ENCODE assay signal across 28 mouse cellular contexts in the genomic region with DNA sequence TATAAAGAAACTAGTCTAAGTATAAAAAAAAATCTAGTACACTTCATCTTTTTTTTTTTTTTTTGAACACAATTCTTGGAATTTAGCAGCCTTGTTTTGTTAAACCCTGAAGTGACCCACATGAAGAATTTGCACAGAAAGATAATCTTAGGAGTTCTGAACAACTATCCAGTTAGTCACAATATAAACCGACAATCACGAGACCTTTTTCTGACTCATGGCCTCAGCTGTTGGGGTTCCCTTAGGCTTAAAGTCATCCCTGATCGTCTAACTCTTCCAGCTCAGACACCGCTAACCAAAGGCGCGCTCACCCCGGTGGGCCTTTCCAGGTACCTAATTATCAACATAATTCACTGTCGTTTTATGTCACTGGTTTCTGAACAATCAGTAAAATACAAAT. TPM values are rescaled to one million over a fixed set of nuclear protein-coding genes. Genes with fewer than 3 reads are reported as not detected.
DNase-seq lines count a peak whose midpoint lies in the region; TF ChIP-seq lines count a peak whose summit lies in the region.
"Had no signal": no experiment of that assay in that cellular context is flagged by ENCODE, and none has a peak within 500 bp of the region (broad histone marks: within the 10 kb centered on the region; RNA-seq: fewer than 3 reads in every experiment).

No protein-coding gene starts in this region.

- no peak overlapping the region for H3K4me3 ChIP-seq in C2C12 (ENCODE audit: insufficient read depth, poor library complexity, severe bottlenecking)
- no peak overlapping the region for H3K4me3 ChIP-seq in ES-Bruce4 (ENCODE audit: low read depth, low read length)
- H3K4me3 ChIP-seq in hindbrain, embryonic 10.5 days = no peak overlapping the region
- H3K4me3 ChIP-seq: embryonic facial prominence, embryonic 12.5 days; embryonic facial prominence, embryonic 15.5 days; heart, embryonic 12.5 days; heart, embryonic 15.5 days had no signal

- no peak for TF ChIP-seq POLR2A in ES-Bruce4 (IDR thresholded peaks at IDR 0.05; ENCODE audit: insufficient read depth, low read length)

- H3K36me3 ChIP-seq in C2C12 (ENCODE audit: control insufficient read depth, insufficient read depth) = no peaks in the 10 kb centered on the region
- peaks cover 5% of the 10 kb centered on the region; the same call in 1 of the 2 replicates for H3K36me3 ChIP-seq in ES-Bruce4 (ENCODE audit: control insufficient read depth, insufficient read depth, low read length, poor library complexity, severe bottlenecking)
- H3K36me3 ChIP-seq in hindbrain, embryonic 10.5 days = no peaks in the 10 kb centered on the region
- H3K36me3 ChIP-seq: embryonic facial prominence, embryonic 12.5 days; embryonic facial prominence, embryonic 15.5 days; G1E had no signal

- no peaks in the 10 kb centered on the region for H3K79me2 ChIP-seq in C2C12 (ENCODE audit: control insufficient read depth, insufficient read depth)

- no peak for TF ChIP-seq CTCF in C2C12 (IDR thresholded peaks at IDR 0.05; ENCODE audit: control insufficient read depth, insufficient read depth, insufficient read length)
- TF ChIP-seq CTCF in ES-Bruce4 (IDR thresholded peaks at IDR 0.05; ENCODE audit: low read depth, low read length) = no peak

- no peaks in the 10 kb centered on the region for H3K79me3 ChIP-seq in C2C12 (ENCODE audit: low read depth)

- H3K9ac ChIP-seq in ES-Bruce4 (ENCODE audit: low read depth, poor library complexity, severe bottlenecking) = peak overlapping the region; percentile 64
- H3K9ac ChIP-seq: embryonic facial prominence, embryonic 12.5 days; embryonic facial prominence, embryonic 15.5 days; forebrain, postnatal 0 days; heart, embryonic 12.5 days; heart, embryonic 15.5 days; hindbrain, embryonic 14.5 days had no signal

- peaks cover 31% of the 10 kb centered on the region for H3K9me3 ChIP-seq in ES-Bruce4 (replicated peaks; ENCODE audit: control insufficient read depth, insufficient read depth, low read length, poor library complexity, severe bottlenecking)
- H3K9me3 ChIP-seq in hindbrain, embryonic 10.5 days = 0 out of 2 replicates have a peak, but pooled peaks cover 3% of the 10 kb centered on the region
- H3K9me3 ChIP-seq: embryonic facial prominence, embryonic 12.5 days; embryonic facial prominence, embryonic 15.5 days; G1E; heart, embryonic 15.5 days had no signal

- DNase-seq in R1 (ENCODE audit: low read depth, low spot score) = peak; percentile 39
- no peak for DNase-seq in hindbrain, embryonic 10.5 days (ENCODE audit: low spot score)
- no peak for DNase-seq in thymus, adult 18-20 months
- no peak for DNase-seq in liver
- DNase-seq: adrenal gland, postnatal 10 days; cerebellum, adult 11 months; cerebellum, adult 2 months; cerebellum, adult 9-11 months; cerebellum, postnatal 25 days; forebrain, postnatal 0 days; gastrocnemius, postnatal 25 days; heart, adult 18-20 months; heart, postnatal 10 days; heart, postnatal 36 days; kidney, adult 18-20 months had no signal

- H3ac ChIP-seq in C2C12 (ENCODE audit: control insufficient read depth, insufficient read length, low read depth) = no peak overlapping the region

- H3K4me1 ChIP-seq in ES-Bruce4 (ENCODE audit: control insufficient read depth, insufficient read depth, low read length) = no peaks in the 10 kb centered on the region
- peaks cover 19% of the 10 kb centered on the region for H3K4me1 ChIP-seq in hindbrain, embryonic 10.5 days (replicated peaks)

- H3K27ac ChIP-seq in ES-Bruce4 (ENCODE audit: insufficient read depth, low read length) = peak overlapping the region; percentile 95
- no peak overlapping the region for H3K27ac ChIP-seq in hindbrain, embryonic 10.5 days
- H3K27ac ChIP-seq: embryonic facial prominence, embryonic 12.5 days; embryonic facial prominence, embryonic 15.5 days; heart, embryonic 15.5 days; hindbrain, embryonic 14.5 days; hindbrain, postnatal 0 days had no signal

- H3K27me3 ChIP-seq in C2C12 (ENCODE audit: control insufficient read depth, insufficient read depth, insufficient read length) (no peaks in the 10 kb centered on the region), ES-Bruce4 (ENCODE audit: control insufficient read depth, insufficient read depth, low read length, poor library complexity, severe bottlenecking) (no peaks in the 10 kb centered on the region)
- no peaks in the 10 kb centered on the region for H3K27me3 ChIP-seq in hindbrain, embryonic 10.5 days (ENCODE audit: insufficient read depth, poor library complexity, severe bottlenecking)
- H3K27me3 ChIP-seq: CH12.LX; embryonic facial prominence, embryonic 12.5 days; embryonic facial prominence, embryonic 15.5 days; heart, embryonic 12.5 days; heart, embryonic 15.5 days had no signal

- no peak for TF ChIP-seq EP300 in ES-Bruce4 (IDR thresholded peaks at IDR 0.05; ENCODE audit: insufficient read depth, low read depth, low read length)

- 94% methylated on average over 8 of the region's 8 CpGs for WGBS in hindbrain, embryonic 10.5 days

TF ChIP-seq in C2C12, 6 proteins besides CTCF, POLR2A, EP300 and RAD21:
- TF ChIP-seq FOSL1 (IDR thresholded peaks at IDR 0.05; ENCODE audit: insufficient read depth, low read length, poor library complexity, severe bottlenecking) = peak; percentile 36
- TF ChIP-seq MYOD1 (IDR thresholded peaks at IDR 0.05; ENCODE audit: control insufficient read depth, insufficient read length, low read depth) = peak; percentile 75
- no peak for TF ChIP-seq MAX (IDR thresholded peaks at IDR 0.05)
- no peak for TF ChIP-seq MYOG (IDR thresholded peaks at IDR 0.05; ENCODE audit: control insufficient read depth, extremely low read depth, insufficient read length)
- TF ChIP-seq CEBPB (IDR thresholded peaks at IDR 0.05; ENCODE audit: low read depth) = no peak
- TF ChIP-seq USF1 (IDR thresholded peaks at IDR 0.05; ENCODE audit: low read depth) = peak; percentile 25
TF ChIP-seq in C2C12: peak in this region for 3.

RNA-seq across cellular contexts. Expression of a gene that starts 4.0 kb away (rescaled TPM):
- polyA plus RNA-seq in C2C12 (2012; fragmentation: generic; extraction: Trizol) (5.4 TPM), ES-Bruce4 (2011; ENCODE audit: insufficient read depth, insufficient read length, low read depth, missing spikeins) (3.9 and 5.8 TPM in 2 replicates)
- polyA plus RNA-seq in hindbrain, embryonic 10.5 days (2016; fragmentation: Nextera tagmentation; extraction: Ambion mirVana) = 2.5 and 3.0 TPM in 2 replicates
- polyA plus RNA-seq: G1E; inflammation-experienced regulatory T-cells, adult 6 months had no signal

RNA-seq across cellular contexts. Expression of a gene that starts 6.3 kb away (rescaled TPM):
- polyA plus RNA-seq in C2C12 (2012; fragmentation: generic; extraction: Trizol) (0.37 TPM), ES-Bruce4 (2011; ENCODE audit: insufficient read depth, insufficient read length, low read depth, missing spikeins) (49.6 and 55.9 TPM in 2 replicates)
- polyA plus RNA-seq in hindbrain, embryonic 10.5 days (2016; fragmentation: Nextera tagmentation; extraction: Ambion mirVana) = 0.16 and 0.22 TPM in 2 replicates
- polyA plus RNA-seq: cerebellum, adult 2 months; forebrain, embryonic 14.5 days; frontal cortex, adult 2 months; G1E; heart, embryonic 15.5 days; hindbrain, embryonic 14.5 days; inflammation-experienced regulatory T-cells, adult 6 months had no signal

Comparison
In these comparisons a context has a peak if more than half of its experiments do, and no peak if none do; other contexts are left out.
1. RNA of a gene that starts 6.3 kb away (polyA plus RNA-seq): 49.6 to 55.9 TPM in ES-Bruce4; 0.37 TPM in C2C12 (single experiment) and 0.16 to 0.22 TPM in hindbrain, embryonic 10.5 days; every median in the first group is over 10 times any median in the second.